Mouse (Mus musculus) myocyte (in vitro differentiated cells): ENCODE results near the gene Fam193a. TPM values are rescaled to one million over a fixed set of nuclear protein-coding genes. Genes with fewer than 3 reads are reported as not detected.

Source experiments
- H3K27me3 ChIP-seq: one replicate; pipeline ENCODE4 v1.6.1; 2011; ENCODE audit not compliant: control insufficient read depth, insufficient read depth, insufficient read length
- H3K36me3 ChIP-seq: one replicate; pipeline ENCODE4 v1.6.1; 2011; ENCODE audit not compliant: control insufficient read depth, insufficient read depth
- H3K4me2 ChIP-seq: one replicate; pipeline ENCODE4 v1.6.1; 2011; ENCODE audit warnings: low read depth, control low read depth
- H3K4me3 ChIP-seq: one replicate; pipeline ENCODE4 v1.5.1; 2011; ENCODE audit warnings: mild to moderate bottlenecking, control low read depth, moderate library complexity
- H3K79me2 ChIP-seq: one replicate; pipeline ENCODE4 v1.6.1; 2011; ENCODE audit not compliant: control insufficient read depth, insufficient read depth
- H3ac ChIP-seq: one replicate; pipeline ENCODE4 v1.6.1; 2011; ENCODE audit not compliant: control insufficient read depth, insufficient read length
- CEBPB ChIP-seq: IDR thresholded peaks from 2 replicates; pipeline ENCODE4 v1.6.1; 2011; ENCODE audit warnings: mild to moderate bottlenecking, moderate library complexity; ENCODE audit not compliant: poor library complexity, insufficient read depth, severe bottlenecking
- E2F4 ChIP-seq: IDR thresholded peaks from one replicate; pipeline ENCODE4 v1.6.1; 2011; ENCODE audit warnings: mild to moderate bottlenecking, control low read depth, moderate library complexity; ENCODE audit not compliant: insufficient read depth
- MAX ChIP-seq: IDR thresholded peaks from one replicate; pipeline ENCODE4 v1.6.1; 2011; ENCODE audit warnings: low read depth, mild to moderate bottlenecking, control low read depth
- MYOD1 ChIP-seq, 3 experiments: IDR thresholded peaks; one replicate each; pipeline ENCODE4 v1.6.1; 2011; ENCODE audit warnings: control low read depth in 2 of 3, low read depth in 2 of 3, mild to moderate bottlenecking in 2 of 3, moderate library complexity in 1 of 3; ENCODE audit not compliant: insufficient read length in 2 of 3, control insufficient read depth in 1 of 3
- MYOG ChIP-seq, 3 experiments: IDR thresholded peaks; one replicate each; pipeline ENCODE4 v1.6.1; 2011; ENCODE audit warnings: control low read depth in 2 of 3, low read depth in 2 of 3, mild to moderate bottlenecking in 2 of 3; ENCODE audit not compliant: insufficient read length in 2 of 3, control insufficient read depth in 1 of 3, insufficient read depth in 1 of 3
- POLR2A ChIP-seq: IDR thresholded peaks from one replicate; pipeline ENCODE4 v1.6.1; 2011; ENCODE audit warnings: low read depth, mild to moderate bottlenecking, control low read depth, moderate library complexity; ENCODE audit not compliant: insufficient read length
- POLR2AphosphoS2 ChIP-seq: IDR thresholded peaks from one replicate; pipeline ENCODE4 v1.6.1; 2011; ENCODE audit warnings: low read depth, control low read depth; ENCODE audit not compliant: insufficient read length
- REST ChIP-seq: IDR thresholded peaks from one replicate; pipeline ENCODE4 v1.6.1; 2011; ENCODE audit warnings: mild to moderate bottlenecking, control low read depth, moderate library complexity; ENCODE audit not compliant: insufficient read depth, insufficient read length
- SRF ChIP-seq: IDR thresholded peaks from one replicate; pipeline ENCODE4 v1.6.1; 2011; ENCODE audit warnings: low read depth; ENCODE audit not compliant: control insufficient read depth, insufficient read length
- TCF12 ChIP-seq: IDR thresholded peaks from one replicate; pipeline ENCODE4 v1.6.1; 2011; ENCODE audit warnings: mild to moderate bottlenecking, control low read depth; ENCODE audit not compliant: poor library complexity, insufficient read depth, severe bottlenecking
- TCF3 ChIP-seq: IDR thresholded peaks from one replicate; pipeline ENCODE4 v1.6.1; 2011; ENCODE audit warnings: low read depth, control low read depth; ENCODE audit not compliant: insufficient read length
- USF1 ChIP-seq: IDR thresholded peaks from one replicate; pipeline ENCODE4 v1.6.1; 2011; ENCODE audit warnings: low read depth, mild to moderate bottlenecking, control low read depth, moderate library complexity
- polyA plus RNA-seq: library from polyadenylated mRNA; unstranded; fragments of >200 nt; fragmentation: generic; extraction: Trizol; gene quantifications from one replicate; pipeline ENCODE4 v1.2.1, GENCODE M21; 2012; ENCODE audit warnings: missing spikeins

The Fam193a gene
- polyA plus RNA-seq, 1 experiment: 12.7 TPM

GRCm38 (mm10) chr5:34336775-34337450 is 32.8 kb upstream of the Fam193a start:
- no peaks in the 10 kb centered on the region for H3K27me3 ChIP-seq
- no peaks in the 10 kb centered on the region for H3K36me3 ChIP-seq
- TF ChIP-seq SRF (no peak), E2F4 (no peak), MAX (no peak), TCF3 (no peak), TCF12 (no peak), POLR2A (no peak), POLR2AphosphoS2 (no peak)
- H3K4me2 ChIP-seq: peak overlapping the region; percentile 92
- peak overlapping the region; percentile 82 for H3ac ChIP-seq
- peaks cover 55% of the 10 kb centered on the region for H3K79me2 ChIP-seq
- H3K4me3 ChIP-seq: peak overlapping the region; percentile 97

GRCm38 (mm10) chr5:34340246-34340645 is 29.5 kb upstream of the Fam193a start:
- peaks cover 18% of the 10 kb centered on the region for H3K36me3 ChIP-seq
- no peaks in the 10 kb centered on the region for H3K27me3 ChIP-seq
- no peak overlapping the region for H3ac ChIP-seq
- TF ChIP-seq USF1 (no peak), E2F4 (no peak), MAX (no peak), MYOG (IDR thresholded peaks at IDR 0.05; ENCODE audit: control insufficient read depth in 1 of 3, insufficient read depth in 1 of 3, insufficient read length in 2 of 3, low read depth in 2 of 3) (no peak), TCF12 (no peak), SRF (no peak), CEBPB (no peak), POLR2AphosphoS2 (no peak), TCF3 (no peak), MYOD1 (IDR thresholded peaks at IDR 0.05; ENCODE audit: control insufficient read depth in 1 of 3, insufficient read length in 2 of 3, low read depth in 2 of 3) (no peak), POLR2A (no peak), REST (no peak)
- no peak overlapping the region for H3K4me3 ChIP-seq
- H3K79me2 ChIP-seq: peaks cover 88% of the 10 kb centered on the region
- no peak overlapping the region for H3K4me2 ChIP-seq

- Histone ChIP-seq H3K4me3 (no peak overlapping the region), H3K4me2 (no peak overlapping the region), H3K79me2 (peaks cover 11% of the 10 kb centered on the region), H3K36me3 (peaks cover 84% of the 10 kb centered on the region), H3K27me3 (no peaks in the 10 kb centered on the region), H3ac (no peak overlapping the region)
- TF ChIP-seq MYOD1 (IDR thresholded peaks at IDR 0.05; ENCODE audit: control insufficient read depth in 1 of 3, insufficient read length in 2 of 3, low read depth in 2 of 3) (no peak), TCF12 (no peak), MYOG (IDR thresholded peaks at IDR 0.05; ENCODE audit: control insufficient read depth in 1 of 3, insufficient read depth in 1 of 3, insufficient read length in 2 of 3, low read depth in 2 of 3) (no peak), POLR2A (no peak), SRF (no peak), REST (no peak), E2F4 (no peak), POLR2AphosphoS2 (no peak), MAX (no peak), CEBPB (no peak), USF1 (no peak), TCF3 (no peak)
Observed at GRCm38 (mm10) chr5:34352084-34352631, 17.6 kb upstream of the Fam193a start.

GRCm38 (mm10) chr5:34360261-34360660 is 9.5 kb upstream of the Fam193a start:
- no peak overlapping the region for H3K4me3 ChIP-seq
- no peak overlapping the region for H3ac ChIP-seq
- no peak overlapping the region for H3K4me2 ChIP-seq
- no peaks in the 10 kb centered on the region for H3K79me2 ChIP-seq
- H3K27me3 ChIP-seq: no peaks in the 10 kb centered on the region
- peaks cover 40% of the 10 kb centered on the region for H3K36me3 ChIP-seq
- TF ChIP-seq SRF (no peak), E2F4 (no peak), REST (no peak), CEBPB (no peak), TCF3 (no peak), MYOG (IDR thresholded peaks at IDR 0.05; ENCODE audit: control insufficient read depth in 1 of 3, insufficient read depth in 1 of 3, insufficient read length in 2 of 3, low read depth in 2 of 3) (no peak), MAX (no peak), POLR2AphosphoS2 (no peak), TCF12 (no peak), MYOD1 (IDR thresholded peaks at IDR 0.05; ENCODE audit: control insufficient read depth in 1 of 3, insufficient read length in 2 of 3, low read depth in 2 of 3) (no peak), POLR2A (no peak), USF1 (no peak)

- Histone ChIP-seq H3K27me3 (no peaks in the 10 kb centered on the region), H3ac (no peak overlapping the region), H3K4me3 (no peak overlapping the region), H3K4me2 (no peak overlapping the region), H3K36me3 (peaks cover 25% of the 10 kb centered on the region), H3K79me2 (no peaks in the 10 kb centered on the region)
- TF ChIP-seq POLR2AphosphoS2 (no peak), REST (no peak), TCF12 (no peak)
Observed at GRCm38 (mm10) chr5:34363115-34363514, 6.6 kb upstream of the Fam193a start.
